Mouse (Mus musculus) MEL (cell line): Measurements from ENCODE around the gene 4930579F01Rik. TPM values are rescaled to one million over a fixed set of nuclear protein-coding genes. Genes with fewer than 3 reads are reported as not detected.

Experiments used
- DNase-seq: peaks from one replicate; pipeline ENCODE4 v3.0.0; 2011; ENCODE audit warnings: low read depth, low spot score
- H3K27ac ChIP-seq: 2 replicates; pipeline ENCODE4 v1.5.1; 2012; ENCODE audit warnings: low read depth, mild to moderate bottlenecking, control low read depth, low read length, moderate library complexity; ENCODE audit not compliant: control insufficient read depth
- H3K27me3 ChIP-seq, 2 experiments: fragments of 150-350 bp in 1 of 2; sonication (generic) in 1 of 2; 2 replicates each; pipeline ENCODE4 v1.6.1; 2012; ENCODE audit warnings: low read length in 2 of 2, mild to moderate bottlenecking in 2 of 2, improper control_type of control experiment in 1 of 2, moderate library complexity in 1 of 2; ENCODE audit not compliant: insufficient read depth in 2 of 2, control insufficient read depth in 1 of 2
- H3K36me3 ChIP-seq, 2 experiments: 2 replicates each; pipeline ENCODE4 v1.6.1; 2012 to 2014; ENCODE audit warnings: low read length in 2 of 2, improper control_type of control experiment in 1 of 2, inconsistent platforms in 1 of 2, mild to moderate bottlenecking in 1 of 2; ENCODE audit not compliant: insufficient read depth in 2 of 2, control insufficient read depth in 1 of 2
- H3K4me1 ChIP-seq, 2 experiments: fragments of 150-350 bp in 1 of 2; sonication (generic) in 1 of 2; 2 replicates each; pipeline ENCODE4 v1.6.1; 2012; ENCODE audit warnings: low read length in 2 of 2, improper control_type of control experiment in 1 of 2, mild to moderate bottlenecking in 1 of 2; ENCODE audit not compliant: insufficient read depth in 2 of 2, control insufficient read depth in 1 of 2
- H3K4me3 ChIP-seq, 2 experiments: fragments of 150-350 bp in 1 of 2; sonication (generic) in 1 of 2; 2 replicates each; pipeline ENCODE4 v1.5.1; 2012; ENCODE audit warnings: low read depth in 2 of 2, low read length in 2 of 2, mild to moderate bottlenecking in 2 of 2, moderate library complexity in 2 of 2, control low read depth in 1 of 2, improper control_type of control experiment in 1 of 2; ENCODE audit not compliant: control insufficient read depth in 1 of 2, insufficient read depth in 1 of 2
- H3K79me2 ChIP-seq: 2 replicates; pipeline ENCODE4 v1.6.1; 2012; ENCODE audit warnings: mild to moderate bottlenecking, low read length, moderate library complexity; ENCODE audit not compliant: control insufficient read depth, poor library complexity, insufficient read depth
- H3K9ac ChIP-seq: 2 replicates; pipeline ENCODE4 v1.6.1; 2012; ENCODE audit warnings: low read depth, mild to moderate bottlenecking, control low read depth, low read length, moderate library complexity; ENCODE audit not compliant: control insufficient read depth, poor library complexity, severe bottlenecking
- H3K9me3 ChIP-seq: fragments of 150-350 bp; sonication (generic); replicated peaks from 2 replicates; pipeline ENCODE4 v1.6.1; 2012; ENCODE audit warnings: mild to moderate bottlenecking, low read length, improper control_type of control experiment, moderate library complexity; ENCODE audit not compliant: insufficient read depth
- BHLHE40 ChIP-seq: IDR thresholded peaks from 2 replicates; pipeline ENCODE4 v1.6.1; 2012; ENCODE audit warnings: low read depth, mild to moderate bottlenecking, inconsistent platforms, low read length, improper control_type of control experiment, borderline replicate concordance
- CHD1 ChIP-seq: IDR thresholded peaks from 2 replicates; pipeline ENCODE4 v1.6.1; 2012; ENCODE audit warnings: low read depth, mild to moderate bottlenecking, inconsistent platforms, low read length, improper control_type of control experiment
- CHD2 ChIP-seq: IDR thresholded peaks from 2 replicates; pipeline ENCODE4 v1.6.1; 2011; ENCODE audit warnings: low read length, improper control_type of control experiment
- CTCF ChIP-seq, 3 experiments: IDR thresholded peaks in 2 of 3; conservative IDR thresholded peaks in 1 of 3; 2 replicates each; pipeline ENCODE4 v1.5.1; 2011 to 2012; ENCODE audit warnings: low read length in 3 of 3, low read depth in 2 of 3, mild to moderate bottlenecking in 2 of 3, improper control_type of control experiment in 1 of 3, inconsistent platforms in 1 of 3, mixed read lengths in 1 of 3, moderate library complexity in 1 of 3; ENCODE audit not compliant: control insufficient read depth in 1 of 3, insufficient read depth in 1 of 3, poor library complexity in 1 of 3, severe bottlenecking in 1 of 3
- E2F4 ChIP-seq: IDR thresholded peaks from 2 replicates; pipeline ENCODE4 v1.6.1; 2011; ENCODE audit warnings: low read depth, low read length, improper control_type of control experiment, borderline replicate concordance
- ELF1 ChIP-seq: IDR thresholded peaks from 2 replicates; pipeline ENCODE4 v1.6.1; 2014; ENCODE audit warnings: low read depth, mild to moderate bottlenecking, inconsistent platforms, low read length, improper control_type of control experiment, moderate library complexity
- GABPA ChIP-seq: IDR thresholded peaks from 2 replicates; pipeline ENCODE4 v1.6.1; 2012; ENCODE audit warnings: low read depth, mild to moderate bottlenecking, inconsistent platforms, low read length, improper control_type of control experiment, moderate library complexity
- HCFC1 ChIP-seq: IDR thresholded peaks from 2 replicates; pipeline ENCODE4 v1.6.1; 2012; ENCODE audit warnings: low read depth, mild to moderate bottlenecking, inconsistent platforms, low read length, improper control_type of control experiment, moderate library complexity
- JUND ChIP-seq: IDR thresholded peaks from 2 replicates; pipeline ENCODE4 v1.6.1; 2011; ENCODE audit warnings: low read depth, mild to moderate bottlenecking, improper control_type of control experiment, low read length
- MAX ChIP-seq: IDR thresholded peaks from 2 replicates; pipeline ENCODE4 v1.6.1; 2011; ENCODE audit warnings: low read length, improper control_type of control experiment
- MXI1 ChIP-seq: IDR thresholded peaks from 2 replicates; pipeline ENCODE4 v1.6.1; 2011; ENCODE audit warnings: mild to moderate bottlenecking, low read depth, low read length, improper control_type of control experiment
- MYB ChIP-seq: IDR thresholded peaks from 2 replicates; pipeline ENCODE4 v1.6.1; 2011; ENCODE audit warnings: mild to moderate bottlenecking, low read depth, low read length, improper control_type of control experiment
- NELFE ChIP-seq: IDR thresholded peaks from 2 replicates; pipeline ENCODE4 v1.6.1; 2011; ENCODE audit warnings: low read depth, low read length, improper control_type of control experiment
- NRF1 ChIP-seq: IDR thresholded peaks from 2 replicates; pipeline ENCODE4 v1.6.1; 2014; ENCODE audit warnings: low read depth, mild to moderate bottlenecking, inconsistent platforms, low read length, improper control_type of control experiment, moderate library complexity; ENCODE audit not compliant: poor library complexity, insufficient read depth, severe bottlenecking
- POLR2A ChIP-seq, 2 experiments: IDR thresholded peaks; 2 replicates each; pipeline ENCODE4 v1.6.1; 2011 to 2012; ENCODE audit warnings: low read length in 2 of 2, mild to moderate bottlenecking in 2 of 2, control low read depth in 1 of 2, improper control_type of control experiment in 1 of 2, low read depth in 1 of 2, moderate library complexity in 1 of 2; ENCODE audit not compliant: control insufficient read depth in 1 of 2, insufficient read depth in 1 of 2, poor library complexity in 1 of 2
- POLR2AphosphoS2 ChIP-seq: IDR thresholded peaks from 2 replicates; pipeline ENCODE4 v1.6.1; 2011; ENCODE audit warnings: low read length, improper control_type of control experiment
- RAD21 ChIP-seq: IDR thresholded peaks from 2 replicates; pipeline ENCODE4 v1.6.1; 2011; ENCODE audit warnings: mild to moderate bottlenecking, low read depth, low read length, improper control_type of control experiment
- TAL1 ChIP-seq: IDR thresholded peaks from 2 replicates; pipeline ENCODE4 v1.6.1; 2012; ENCODE audit warnings: mild to moderate bottlenecking, inconsistent platforms, low read length, moderate library complexity, mixed read lengths
- UBTF ChIP-seq: IDR thresholded peaks from 2 replicates; pipeline ENCODE4 v1.6.1; 2012; ENCODE audit warnings: low read depth, mild to moderate bottlenecking, inconsistent platforms, low read length, improper control_type of control experiment, moderate library complexity, borderline replicate concordance; ENCODE audit not compliant: insufficient read depth
- ZNF384 ChIP-seq: IDR thresholded peaks from 2 replicates; pipeline ENCODE4 v1.6.1; 2012; ENCODE audit warnings: low read depth, mild to moderate bottlenecking, inconsistent platforms, low read length, improper control_type of control experiment
- polyA plus RNA-seq, 2 experiments: library from polyadenylated mRNA; stranded (reverse) in 1 of 2; unstranded in 1 of 2; fragments of >175 nt in 1 of 2; fragments of >200 nt in 1 of 2; gene quantifications; 2 replicates each; pipeline versions ENCODE4 v1.2.1 to v1.2.4; 2012; ENCODE audit warnings: low replicate concordance in 2 of 2, low read depth in 1 of 2; ENCODE audit not compliant: insufficient read length in 2 of 2, insufficient read depth in 1 of 2, missing spikeins in 1 of 2
- total RNA-seq: library from RNA; depleted of rRNA; stranded (reverse); fragments of 300-350 nt; gene quantifications from 2 replicates; pipeline ENCODE4 v1.2.3, GENCODE M21; 2012

4930579F01Rik gene
- total and polyA plus RNA-seq, 3 experiments, result not detected

DNA sequence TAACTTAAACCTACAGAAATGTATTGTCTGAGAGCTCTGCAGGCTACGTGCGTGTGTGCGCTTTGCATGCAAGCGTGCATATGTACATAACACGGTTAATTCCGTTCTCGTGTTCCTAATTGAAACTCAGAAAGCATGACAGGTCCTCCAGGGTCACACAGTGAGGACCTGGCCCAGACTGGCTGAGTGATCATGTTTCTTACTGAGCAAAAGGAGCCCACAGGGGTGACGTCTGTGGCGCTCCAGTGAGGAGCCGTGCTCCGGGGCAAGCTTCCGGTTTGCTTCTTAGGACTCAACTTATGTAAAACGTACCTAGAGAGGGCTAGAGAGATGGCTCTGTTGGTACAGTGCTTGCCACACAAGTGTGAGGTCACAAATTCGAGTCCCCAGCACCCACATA lies 3.5 kb upstream of the 4930579F01Rik start:
- Histone ChIP-seq H3K4me1 (no peaks in the 10 kb centered on the region), H3K79me2 (no peaks in the 10 kb centered on the region), H3K27ac (no peak overlapping the region), H3K9ac (no peak overlapping the region), H3K9me3 (no peaks in the 10 kb centered on the region), H3K27me3 (no peaks in the 10 kb centered on the region; a peak in 1 of 4 replicates), H3K36me3 (no peaks in the 10 kb centered on the region), H3K4me3 (no peak overlapping the region)
- TF ChIP-seq ZNF384 (no peak), ELF1 (no peak)
- no peak for DNase-seq

DNA sequence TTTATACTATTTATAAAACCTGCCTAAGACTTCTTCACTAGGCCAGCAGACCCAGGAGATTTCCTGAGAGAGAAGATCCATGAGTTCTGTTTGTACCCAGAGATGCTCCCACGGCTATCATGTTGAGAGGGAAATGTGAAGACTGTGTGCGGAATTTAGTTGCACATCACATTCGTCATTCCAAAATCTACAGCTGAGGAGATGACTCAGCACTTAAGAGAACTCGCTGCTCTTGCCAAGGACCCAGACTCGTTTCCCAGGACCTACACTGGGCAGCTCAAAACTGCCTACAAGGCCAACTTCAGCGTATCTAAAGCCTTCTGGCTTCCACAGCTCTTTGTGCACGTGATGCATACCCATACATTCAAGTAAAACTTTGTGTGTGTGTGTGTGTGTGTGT lies 1.4 kb downstream of the 4930579F01Rik start:
- H3K4me3 ChIP-seq, result no peak overlapping the region
- no peaks in the 10 kb centered on the region for H3K9me3 ChIP-seq
- no peaks in the 10 kb centered on the region for H3K79me2 ChIP-seq
- TF ChIP-seq GABPA (no peak), CHD1 (no peak), CHD2 (no peak), MAX (no peak)
- H3K27me3 ChIP-seq, result no peaks in the 10 kb centered on the region; a peak in 2 of 4 replicates
- H3K36me3 ChIP-seq, result no peaks in the 10 kb centered on the region
- H3K4me1 ChIP-seq, result no peaks in the 10 kb centered on the region
- H3K27ac ChIP-seq, result no peak overlapping the region
- no peak for DNase-seq
- no peak overlapping the region for H3K9ac ChIP-seq

DNA sequence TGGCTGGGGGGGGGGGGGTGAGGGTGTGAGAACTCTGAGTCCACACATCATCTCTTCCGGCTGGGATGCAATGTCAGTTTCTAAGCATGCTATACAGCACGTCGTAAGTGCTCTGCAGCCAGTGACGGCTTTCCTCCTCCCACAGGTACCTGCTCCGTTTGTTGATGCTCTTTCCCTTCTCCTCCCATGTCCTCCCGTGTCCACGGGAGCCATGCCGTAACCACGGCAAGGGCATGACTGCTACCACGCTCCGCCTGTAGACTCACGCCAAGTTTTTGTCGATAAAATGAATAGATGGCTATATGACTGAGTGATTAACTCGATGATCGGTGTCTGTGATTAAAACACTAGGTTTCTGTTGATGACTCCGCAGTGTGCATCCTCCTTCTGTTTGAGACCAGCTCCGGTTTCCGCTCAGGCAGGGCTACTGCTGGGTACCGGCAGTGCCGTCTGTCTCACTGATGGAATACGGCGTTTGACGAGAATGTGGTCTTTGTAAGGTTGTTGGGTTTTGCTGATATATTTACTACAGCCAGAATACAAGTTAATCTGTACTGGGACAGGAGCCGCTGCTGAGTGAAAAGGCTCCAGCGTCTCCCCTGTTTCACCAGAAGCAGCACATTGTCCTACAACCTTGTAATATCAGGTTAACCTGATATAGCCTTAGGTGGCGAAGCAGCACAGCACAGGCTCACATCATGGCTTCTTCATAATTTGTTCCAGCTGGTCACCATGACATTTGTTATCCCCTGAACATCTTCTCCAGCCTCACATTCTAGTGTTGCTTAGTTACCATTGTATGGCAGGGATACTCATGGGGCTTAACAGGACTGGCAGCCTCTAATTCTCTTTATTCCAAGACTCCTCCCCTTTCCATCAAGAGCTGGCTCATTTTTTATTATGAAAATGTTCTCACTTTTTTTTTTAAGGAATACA lies 7.4 kb downstream of the 4930579F01Rik start:
- H3K9ac ChIP-seq, result no peak overlapping the region
- no peaks in the 10 kb centered on the region for H3K36me3 ChIP-seq
- peaks cover 0 to 2% of the 10 kb centered on the region in 2 experiments; a peak in 2 of 4 replicates for H3K27me3 ChIP-seq
- no peak overlapping the region for H3K4me3 ChIP-seq
- H3K9me3 ChIP-seq, result no peaks in the 10 kb centered on the region
- H3K4me1 ChIP-seq, result no peaks in the 10 kb centered on the region
- TF ChIP-seq MAX (no peak), CTCF (IDR thresholded peaks at IDR 0.05 in 2 of 3, conservative IDR thresholded peaks at IDR 0.05 in 1 of 3; ENCODE audit: control insufficient read depth in 1 of 3, insufficient read depth in 1 of 3, low read depth in 2 of 3, low read length in 3 of 3, poor library complexity in 1 of 3, severe bottlenecking in 1 of 3) (no peak), NELFE (no peak), JUND (no peak), POLR2A (IDR thresholded peaks at IDR 0.05; ENCODE audit: control insufficient read depth in 1 of 2, insufficient read depth in 1 of 2, low read depth in 1 of 2, low read length in 2 of 2, poor library complexity in 1 of 2) (no peak), HCFC1 (no peak), ZNF384 (no peak), RAD21 (no peak), TAL1 (no peak), E2F4 (no peak), MYB (no peak), MXI1 (no peak), BHLHE40 (no peak), POLR2AphosphoS2 (no peak), CHD1 (no peak), NRF1 (no peak), UBTF (no peak)
- no peak for DNase-seq
- H3K27ac ChIP-seq, result no peak overlapping the region
- H3K79me2 ChIP-seq, result no peaks in the 10 kb centered on the region
